Mouse (Mus musculus): ENCODE data around the gene Fam216b.

- TF ChIP-seq GATA1 (IDR thresholded peaks at IDR 0.05; ENCODE audit: borderline replicate concordance, low read length) (no peak), FLI1 (IDR thresholded peaks at IDR 0.05; ENCODE audit: low read length) (no peak)
These were observed 43.7 kb upstream of the Fam216b start for GRCm38 (mm10) chr14:78132368-78133052.
